Comparison of ENCODE assay signal across 17 mouse cellular contexts in genomic region chr4:16609117-16609516, GRCm38 (mm10).
DNase-seq lines count a peak whose midpoint lies in the region; TF ChIP-seq lines count a peak whose summit lies in the region.
"Had no signal": no experiment of that assay in that cellular context is flagged by ENCODE, and none has a peak within 500 bp of the region (broad histone marks: within the 10 kb centered on the region; RNA-seq: fewer than 3 reads in every experiment).

No protein-coding gene starts in this region.

- DNase-seq in right cerebral cortex, adult 18-20 months: peak; percentile 4
- no peak for DNase-seq in right cerebral cortex, postnatal 4 days
- DNase-seq in brain, embryonic 14.5 days (ENCODE audit: low read depth): peak; percentile 2
- peak; percentile 26 for DNase-seq in layer of hippocampus, adult 9-10 months (ENCODE audit: low spot score)
- DNase-seq in telencephalon, adult 2 months (ENCODE audit: low read depth, low spot score): peak; percentile 8
- no peak for DNase-seq in cerebellum, adult 18-20 months
- no peak for DNase-seq in adrenal gland, postnatal 36 days
- DNase-seq: adrenal gland, adult 8-10 months; B cell, adult 2 months; cerebellum, adult 11-12 months; gastrocnemius, postnatal 25 days; heart, adult 11 months; heart, postnatal 36 days; kidney, adult 9 months; kidney, postnatal 14 days; lung, postnatal 36 days; thymus, postnatal 14 days had no signal

- TF ChIP-seq POLR2A in brain, embryonic 14.5 days (IDR thresholded peaks at IDR 0.05; ENCODE audit: borderline replicate concordance, extremely low read depth, insufficient read depth, insufficient read length, poor library complexity, severe bottlenecking): no peak

- no peak for TF ChIP-seq CTCF in brain, embryonic 14.5 days (IDR thresholded peaks at IDR 0.05; ENCODE audit: borderline replicate concordance, extremely low read depth, insufficient read depth, insufficient read length)

Comparison
In these comparisons a context has a peak if more than half of its experiments do, and no peak if none do; other contexts are left out.
1. DNase-seq: peak in right cerebral cortex, adult 18-20 months (single experiment), brain, embryonic 14.5 days (single experiment), layer of hippocampus, adult 9-10 months (single experiment) and telencephalon, adult 2 months (single experiment); none in right cerebral cortex, postnatal 4 days (single experiment), cerebellum, adult 18-20 months (0 of 2) and adrenal gland, postnatal 36 days (0 of 2).